Mouse (Mus musculus): ENCODE results near the gene Olfr1359. TPM values are rescaled to one million over a fixed set of nuclear protein-coding genes. Genes with fewer than 3 reads are reported as not detected.

Gene Olfr1359
- polyA plus RNA-seq, 1 experiment from 2014 or later, result not detected

- H3K9ac ChIP-seq (replicated peaks; ENCODE audit: low read depth, low read length), result no peak overlapping the region
- no peaks in the 10 kb centered on the region for H3K36me3 ChIP-seq (ENCODE audit: control insufficient read depth, insufficient read depth, low read length)
- H3K4me3 ChIP-seq (ENCODE audit: low read depth, low read length), result no peak overlapping the region
- ATAC-seq (ENCODE audit: low read depth), result no peak
- no peak overlapping the region for H3K27ac ChIP-seq (ENCODE audit: low read depth, low read length)
- H3K27me3 ChIP-seq (ENCODE audit: control insufficient read depth, insufficient read depth, low read length), result no peaks in the 10 kb centered on the region
- 73% methylated on average over 1 of the region's 1 CpGs for WGBS
- H3K9me3 ChIP-seq (ENCODE audit: control insufficient read depth, low read length), result no peaks in the 10 kb centered on the region
- H3K4me2 ChIP-seq (ENCODE audit: low read depth, low read length), result no peak overlapping the region
- H3K4me1 ChIP-seq (ENCODE audit: control insufficient read depth, insufficient read depth, low read length), result peaks cover 13% of the 10 kb centered on the region
Observed at GRCm38 (mm10) chr13:21755707-21756106, 57.8 kb downstream of the Olfr1359 start.

Small RNAs within 50 kb of the gene (microRNA-seq; reads per million reads assigned to microRNA genes)
- gene Gm44357 (not detected), gene Gm44367 (not detected), gene Gm44454 (not detected)

Other genes starting within 250 kb of the Olfr1359 start
- 23.0 and 25.3 TPM in 2 replicates for gene Zscan26, start 244.4 kb upstream of the Olfr1359 start, polyA plus RNA-seq (2014; fragmentation: Nextera tagmentation; extraction: Ambion mirVana)
- 3.0 and 3.9 TPM in 2 replicates for gene Nkapl, start 229.6 kb upstream of the Olfr1359 start, polyA plus RNA-seq (2014; fragmentation: Nextera tagmentation; extraction: Ambion mirVana)
- 10.5 and 11.3 TPM in 2 replicates for gene Zkscan4, start 219.2 kb upstream of the Olfr1359 start, polyA plus RNA-seq (2014; fragmentation: Nextera tagmentation; extraction: Ambion mirVana)
- gene Gm10065, start 218.7 kb upstream of the Olfr1359 start, polyA plus RNA-seq (2014; fragmentation: Nextera tagmentation; extraction: Ambion mirVana), result not detected in 2 replicates
- 0.18 and 0.67 TPM in 2 replicates for gene AK157302, start 202.9 kb upstream of the Olfr1359 start, polyA plus RNA-seq (2014; fragmentation: Nextera tagmentation; extraction: Ambion mirVana)
- 8.3 and 8.5 TPM in 2 replicates for gene Gm11273, start 196.7 kb upstream of the Olfr1359 start, polyA plus RNA-seq (2014; fragmentation: Nextera tagmentation; extraction: Ambion mirVana)
- 7.0 and 9.5 TPM in 2 replicates for gene Zkscan8, start 167.0 kb upstream of the Olfr1359 start, polyA plus RNA-seq (2014; fragmentation: Nextera tagmentation; extraction: Ambion mirVana)
- gene Olfr1366, start 155.3 kb upstream of the Olfr1359 start, polyA plus RNA-seq (2014; fragmentation: Nextera tagmentation; extraction: Ambion mirVana), result 0.11 and 0.17 TPM in 2 replicates
- gene Olfr1535, start 138.2 kb upstream of the Olfr1359 start, polyA plus RNA-seq (2014; fragmentation: Nextera tagmentation; extraction: Ambion mirVana), result 0.13 TPM in 1 of 2 replicates, not detected in the other
- not detected in 2 replicates for gene Olfr1364, start 116.4 kb upstream of the Olfr1359 start, polyA plus RNA-seq (2014; fragmentation: Nextera tagmentation; extraction: Ambion mirVana)
- not detected in 2 replicates for gene Olfr1362, start 84.1 kb upstream of the Olfr1359 start, polyA plus RNA-seq (2014; fragmentation: Nextera tagmentation; extraction: Ambion mirVana)
- gene Olfr11, start 55.6 kb upstream of the Olfr1359 start, polyA plus RNA-seq (2014; fragmentation: Nextera tagmentation; extraction: Ambion mirVana), result not detected in 2 replicates
- not detected in 2 replicates for gene Olfr1361, start 34.7 kb upstream of the Olfr1359 start, polyA plus RNA-seq (2014; fragmentation: Nextera tagmentation; extraction: Ambion mirVana)
- gene Olfr1360, start 20.7 kb upstream of the Olfr1359 start, polyA plus RNA-seq (2014; fragmentation: Nextera tagmentation; extraction: Ambion mirVana), result not detected in 2 replicates
- gene Hist1h2bl, start 18.0 kb downstream of the Olfr1359 start, polyA plus RNA-seq (2014; fragmentation: Nextera tagmentation; extraction: Ambion mirVana), result 1.5 TPM in 1 of 2 replicates, not detected in the other
- gene Hist1h2ai, start 18.3 kb downstream of the Olfr1359 start, polyA plus RNA-seq (2014; fragmentation: Nextera tagmentation; extraction: Ambion mirVana), result 7.0 and 9.4 TPM in 2 replicates
- gene Hist1h3h, start 19.5 kb downstream of the Olfr1359 start, polyA plus RNA-seq (2014; fragmentation: Nextera tagmentation; extraction: Ambion mirVana), result 0.79 and 2.4 TPM in 2 replicates
- 0.82 TPM in 1 of 2 replicates, not detected in the other for gene Hist1h2bm, start 23.9 kb downstream of the Olfr1359 start, polyA plus RNA-seq (2014; fragmentation: Nextera tagmentation; extraction: Ambion mirVana)
- gene Hist1h4j, start 37.0 kb downstream of the Olfr1359 start, polyA plus RNA-seq (2014; fragmentation: Nextera tagmentation; extraction: Ambion mirVana), result 0.37 and 0.75 TPM in 2 replicates
- gene Hist1h4k, start 52.4 kb downstream of the Olfr1359 start, polyA plus RNA-seq (2014; fragmentation: Nextera tagmentation; extraction: Ambion mirVana), result 1.2 TPM in 1 of 2 replicates, not detected in the other
- gene Hist1h2ak, start 55.7 kb downstream of the Olfr1359 start, polyA plus RNA-seq (2014; fragmentation: Nextera tagmentation; extraction: Ambion mirVana), result 1.4 and 2.9 TPM in 2 replicates
- 1.0 TPM in 1 of 2 replicates, not detected in the other for gene Hist1h2bn, start 56.0 kb downstream of the Olfr1359 start, polyA plus RNA-seq (2014; fragmentation: Nextera tagmentation; extraction: Ambion mirVana)
- 0.68 and 1.3 TPM in 2 replicates for gene Hist1h1b, start 82.5 kb downstream of the Olfr1359 start, polyA plus RNA-seq (2014; fragmentation: Nextera tagmentation; extraction: Ambion mirVana)
- 21.5 and 30.1 TPM in 2 replicates for gene Hist1h3i, start 85.3 kb downstream of the Olfr1359 start, polyA plus RNA-seq (2014; fragmentation: Nextera tagmentation; extraction: Ambion mirVana)
- gene Hist1h2an, start 89.1 kb downstream of the Olfr1359 start, polyA plus RNA-seq (2014; fragmentation: Nextera tagmentation; extraction: Ambion mirVana), result not detected in 2 replicates
- 0.54 TPM in 1 of 2 replicates, not detected in the other for gene Hist1h2bp, start 89.3 kb downstream of the Olfr1359 start, polyA plus RNA-seq (2014; fragmentation: Nextera tagmentation; extraction: Ambion mirVana)
- gene Hist1h2bq, start 112.1 kb downstream of the Olfr1359 start, polyA plus RNA-seq (2014; fragmentation: Nextera tagmentation; extraction: Ambion mirVana), result 2.4 and 4.5 TPM in 2 replicates
- not detected in 2 replicates for gene Hist1h2ao, start 112.4 kb downstream of the Olfr1359 start, polyA plus RNA-seq (2014; fragmentation: Nextera tagmentation; extraction: Ambion mirVana)
- gene Hist1h4m, start 113.6 kb downstream of the Olfr1359 start, polyA plus RNA-seq (2014; fragmentation: Nextera tagmentation; extraction: Ambion mirVana), result 1.5 TPM in 1 of 2 replicates, not detected in the other
- gene Hist1h4n, start 134.1 kb downstream of the Olfr1359 start, polyA plus RNA-seq (2014; fragmentation: Nextera tagmentation; extraction: Ambion mirVana), result 4.7 and 7.3 TPM in 2 replicates
- 268 and 373 TPM in 2 replicates for gene Hist1h2ap, start 135.4 kb downstream of the Olfr1359 start, polyA plus RNA-seq (2014; fragmentation: Nextera tagmentation; extraction: Ambion mirVana)
- gene Hist1h2br, start 135.6 kb downstream of the Olfr1359 start, polyA plus RNA-seq (2014; fragmentation: Nextera tagmentation; extraction: Ambion mirVana), result 2.4 and 4.8 TPM in 2 replicates
- 16.4 and 17.1 TPM in 2 replicates for gene Zfp184, start 247.0 kb downstream of the Olfr1359 start, polyA plus RNA-seq (2014; fragmentation: Nextera tagmentation; extraction: Ambion mirVana)

Measured in neural tube, embryonic 14.5 days (tissue).